Mouse (Mus musculus): ENCODE data around the gene Zfp467.

DNA sequence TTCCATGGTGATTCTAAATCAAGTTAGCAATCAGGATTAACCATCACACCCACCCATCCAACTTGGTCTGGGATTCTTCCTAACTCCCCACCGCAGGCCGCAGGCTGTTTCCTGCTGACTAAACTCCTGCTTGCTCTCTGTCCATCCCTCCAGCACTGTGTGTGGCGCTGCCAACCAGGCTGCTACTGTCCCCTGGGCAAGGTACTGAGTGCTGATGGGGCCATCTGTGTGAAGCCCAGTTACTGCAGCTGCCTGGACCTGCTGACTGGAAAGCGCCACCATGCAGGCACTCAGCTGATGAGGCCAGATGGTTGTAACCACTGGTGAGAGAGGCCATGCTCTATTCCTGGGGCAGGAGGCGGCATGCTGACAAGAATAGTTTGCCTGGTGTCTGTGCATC is 36.9 kb upstream of the Zfp467 start:
- TF ChIP-seq CTCF (IDR thresholded peaks at IDR 0.05; ENCODE audit: extremely low read depth, insufficient read depth, low read length) (no peak), POLR2A (IDR thresholded peaks at IDR 0.05; ENCODE audit: extremely low read depth, insufficient read depth, low read length) (no peak)

Data from cortical plate, adult 2 months (tissue).